Mouse (Mus musculus) embryonic facial prominence, embryonic 12.5 days (tissue): ENCODE data around the gene Cpvl. TPM values are rescaled to one million over a fixed set of nuclear protein-coding genes. Genes with fewer than 3 reads are reported as not detected.

ENCODE experiments used
- ATAC-seq: fragments of 200-750 bp; cut with Nextera tagmentation; 2 replicates; pipeline ENCODE4 v1.8.0; 2017; ENCODE audit not compliant: insufficient number of reproducible peaks, insufficient read depth, low FRiP score, low TSS enrichment
- H3K27ac ChIP-seq: fragments of 300-500 bp; sonication (generic); 2 replicates; pipeline ENCODE4 v1.5.1; 2016; ENCODE audit warnings: mild to moderate bottlenecking
- H3K27me3 ChIP-seq: fragments of 300-500 bp; sonication (generic); 2 replicates; pipeline ENCODE4 v1.6.1; 2016; ENCODE audit warnings: mild to moderate bottlenecking, moderate library complexity
- H3K36me3 ChIP-seq: fragments of 300-500 bp; sonication (generic); 2 replicates; pipeline ENCODE4 v1.6.1; 2016; ENCODE audit warnings: mild to moderate bottlenecking
- H3K4me1 ChIP-seq: fragments of 300-500 bp; sonication (generic); 2 replicates; pipeline ENCODE4 v1.6.1; 2016
- H3K4me2 ChIP-seq: fragments of 300-500 bp; sonication (generic); replicated peaks from 2 replicates; pipeline ENCODE4 v1.6.1; 2016; ENCODE audit warnings: mild to moderate bottlenecking, moderate library complexity
- H3K4me3 ChIP-seq: fragments of 300-500 bp; sonication (generic); 2 replicates; pipeline ENCODE4 v1.5.1; 2016; ENCODE audit warnings: mild to moderate bottlenecking
- H3K9ac ChIP-seq: fragments of 300-500 bp; sonication (generic); 2 replicates; pipeline ENCODE4 v1.6.1; 2016; ENCODE audit warnings: mild to moderate bottlenecking, moderate library complexity
- H3K9me3 ChIP-seq: fragments of 300-500 bp; sonication (generic); 2 replicates; pipeline ENCODE4 v1.6.1; 2016; ENCODE audit warnings: mild to moderate bottlenecking, moderate library complexity
- WGBS: fragments of 180-500 bp; shearing (Covaris S2); methylation state at CpG from one replicate; pipeline ENCODE4 v1.1.7; 2016; 5-methylcytosine and 5-hydroxymethylcytosine counted together
- polyA plus RNA-seq: library from polyadenylated mRNA; unstranded; fragments of >200 nt; fragmentation: Nextera tagmentation; extraction: Ambion mirVana; gene quantifications from 2 replicates; pipeline ENCODE4 v1.2.1, GENCODE M21; 2016

Gene Cpvl
- not detected in 2 replicates for polyA plus RNA-seq

GRCm38 (mm10) chr6:53978571-53978970, at the start of gene Cpvl:
Gene Cpvl, minus strand, starts transcription at chr6:53978671.
- H3K9me3 ChIP-seq: no peaks in the 10 kb centered on the region
- no peak within 1 kb of the TSS for H3K9ac ChIP-seq
- WGBS: 85% methylated on average over 5 of the region's 5 CpGs
- H3K4me3 ChIP-seq: no peak within 1 kb of the TSS
- H3K27me3 ChIP-seq: 0 out of 2 replicates have a peak, but pooled peaks cover 3% of the 10 kb centered on the region
- no peaks in the 10 kb centered on the region for H3K36me3 ChIP-seq
- H3K27ac ChIP-seq: no peak within 1 kb of the TSS
- no peak for ATAC-seq
- no peak within 1 kb of the TSS for H3K4me2 ChIP-seq
- peaks cover 14% of the 10 kb centered on the region for H3K4me1 ChIP-seq

DNA sequence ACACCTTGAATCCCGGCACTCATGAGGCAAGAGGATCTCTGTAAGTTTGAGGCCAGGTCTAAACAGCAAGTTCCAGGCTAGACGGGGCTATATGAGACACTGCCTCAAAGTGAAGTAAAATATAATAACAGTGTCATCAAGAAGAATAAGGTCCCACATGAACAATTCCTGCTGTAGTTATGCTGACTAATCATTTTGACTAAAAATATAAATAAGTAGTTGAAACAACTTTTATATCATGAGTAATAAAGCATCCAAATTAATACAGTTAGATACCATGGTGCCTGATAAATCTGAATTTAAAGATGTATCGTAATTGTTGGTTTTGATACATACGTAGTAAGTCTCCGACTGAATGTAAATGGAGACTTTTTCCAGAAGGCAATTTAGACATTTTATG, 45.4 kb upstream of the Cpvl start:
- H3K36me3 ChIP-seq: no peaks in the 10 kb centered on the region
- no peak overlapping the region for H3K9ac ChIP-seq
- H3K4me2 ChIP-seq: no peak overlapping the region
- H3K4me3 ChIP-seq: no peak overlapping the region
- no peak for ATAC-seq
- H3K27ac ChIP-seq: no peak overlapping the region
- no peaks in the 10 kb centered on the region for H3K4me1 ChIP-seq
- no peaks in the 10 kb centered on the region for H3K27me3 ChIP-seq
- 89% methylated on average over 5 of the region's 5 CpGs for WGBS
- H3K9me3 ChIP-seq: no peaks in the 10 kb centered on the region

- Histone ChIP-seq H3K4me1 (no peaks in the 10 kb centered on the region), H3K36me3 (no peaks in the 10 kb centered on the region), H3K4me2 (no peak overlapping the region), H3K9me3 (no peaks in the 10 kb centered on the region), H3K9ac (no peak overlapping the region), H3K27ac (no peak overlapping the region), H3K27me3 (no peaks in the 10 kb centered on the region), H3K4me3 (no peak overlapping the region)
- no peak for ATAC-seq
- WGBS: 55% methylated on average over 15 of the region's 15 CpGs
Observed at GRCm38 (mm10) chr6:54021123-54021789, 42.8 kb upstream of the Cpvl start.

DNA sequence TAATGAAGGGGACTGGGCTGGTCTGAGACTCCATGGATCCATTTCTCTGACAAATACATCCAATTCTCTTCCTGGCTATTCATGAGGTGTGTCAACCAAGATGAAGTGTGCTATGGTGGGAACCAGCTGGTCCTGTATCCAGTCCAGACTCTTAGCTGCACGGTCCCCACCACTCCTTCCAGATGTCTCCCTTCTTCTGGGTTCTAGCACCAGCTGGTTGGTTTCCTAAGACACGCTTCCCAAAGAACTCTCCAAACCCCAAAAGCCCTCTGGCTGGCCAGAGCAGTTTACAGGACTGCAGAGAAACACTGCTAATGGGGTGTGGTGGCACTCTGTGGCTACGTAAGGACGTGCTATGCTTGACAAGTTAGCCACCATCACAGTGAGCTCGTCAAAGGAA, 40.4 kb upstream of the Cpvl start:
- no peak for ATAC-seq
- Histone ChIP-seq H3K27ac (no peak overlapping the region), H3K4me1 (no peaks in the 10 kb centered on the region), H3K9me3 (no peaks in the 10 kb centered on the region), H3K4me3 (no peak overlapping the region), H3K9ac (no peak overlapping the region), H3K36me3 (no peaks in the 10 kb centered on the region), H3K4me2 (no peak overlapping the region), H3K27me3 (no peaks in the 10 kb centered on the region)
- WGBS: 85% methylated on average over 5 of the region's 5 CpGs

DNA sequence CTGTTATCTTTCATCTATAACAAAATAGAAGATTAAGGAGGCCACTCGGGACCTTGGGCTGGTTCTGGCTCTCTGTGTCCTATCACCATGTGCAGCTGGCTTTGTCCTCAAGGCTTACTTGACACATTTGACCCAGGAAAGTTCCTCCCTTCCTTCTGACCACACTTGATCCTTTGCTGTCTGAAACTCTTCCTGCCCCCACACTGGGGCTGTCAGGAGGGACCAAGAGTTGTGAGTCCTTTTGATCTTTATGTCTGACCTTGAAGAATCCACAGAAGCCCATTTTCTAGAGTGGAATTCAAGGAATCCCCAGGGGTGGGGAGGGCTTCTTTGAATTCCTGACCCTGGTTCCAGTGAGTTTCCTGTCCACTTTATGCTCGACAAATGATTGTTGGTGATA, 39.6 kb upstream of the Cpvl start:
- no peaks in the 10 kb centered on the region for H3K27me3 ChIP-seq
- 44% methylated on average over 2 of the region's 2 CpGs for WGBS
- no peak for ATAC-seq

DNA sequence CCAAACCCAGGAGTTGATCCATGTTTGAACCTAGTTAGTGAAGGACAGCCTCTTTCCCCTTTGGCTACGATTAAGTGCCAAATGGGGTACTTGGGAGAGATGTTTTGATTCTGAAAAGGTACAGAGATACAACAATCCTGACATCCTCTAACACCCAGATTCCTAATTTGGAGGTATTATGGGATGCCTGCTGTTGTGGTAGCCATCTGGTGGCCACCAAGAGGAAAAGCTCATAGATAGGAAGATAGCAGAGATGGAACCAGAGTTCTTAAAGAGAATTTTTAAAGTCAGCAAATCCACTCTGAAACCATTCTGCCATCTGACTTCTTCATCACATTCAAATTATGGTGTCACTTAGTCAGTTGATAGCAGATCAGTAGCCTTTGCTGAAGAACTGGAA, 33.7 kb upstream of the Cpvl start:
- H3K36me3 ChIP-seq: no peaks in the 10 kb centered on the region
- H3K27me3 ChIP-seq: no peaks in the 10 kb centered on the region
- no peak overlapping the region for H3K4me2 ChIP-seq
- H3K9ac ChIP-seq: no peak overlapping the region
- no peak overlapping the region for H3K4me3 ChIP-seq
- H3K4me1 ChIP-seq: peaks cover 10% of the 10 kb centered on the region
- no peak for ATAC-seq
- no peak overlapping the region for H3K27ac ChIP-seq
- WGBS: 88% methylated on average over 1 of the region's 1 CpGs
- H3K9me3 ChIP-seq: no peaks in the 10 kb centered on the region

More for the DNA sequence above, 39.6 kb upstream of the Cpvl start:
- Histone ChIP-seq H3K36me3 (no peaks in the 10 kb centered on the region), H3K9ac (no peak overlapping the region), H3K9me3 (no peaks in the 10 kb centered on the region), H3K4me1 (no peaks in the 10 kb centered on the region), H3K4me3 (no peak overlapping the region), H3K4me2 (no peak overlapping the region), H3K27ac (no peak overlapping the region)

DNA sequence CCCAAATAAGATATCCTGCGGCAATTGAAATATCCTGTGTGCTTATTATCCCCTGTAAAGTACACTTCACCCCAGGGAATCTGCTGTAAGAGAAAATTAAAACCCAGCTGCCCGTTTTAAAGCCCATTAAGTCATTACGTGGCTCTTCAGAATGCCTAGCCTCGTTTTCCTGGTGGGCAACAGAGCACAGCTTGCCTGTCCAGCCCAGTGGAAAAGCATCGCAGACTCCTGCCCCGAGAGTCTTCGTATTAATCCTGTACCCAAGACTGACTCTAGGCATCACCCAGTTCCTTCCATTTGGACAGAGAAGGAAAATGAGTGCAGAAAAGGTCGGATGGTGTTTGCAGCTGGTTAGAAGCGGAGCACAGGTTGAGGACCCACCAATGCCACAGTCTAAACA, 31.9 kb upstream of the Cpvl start:
- no peak for ATAC-seq
- Histone ChIP-seq H3K9me3 (no peaks in the 10 kb centered on the region), H3K27ac (no peak overlapping the region), H3K4me1 (peaks cover 10% of the 10 kb centered on the region), H3K4me3 (no peak overlapping the region), H3K36me3 (no peaks in the 10 kb centered on the region), H3K4me2 (no peak overlapping the region), H3K9ac (no peak overlapping the region), H3K27me3 (no peaks in the 10 kb centered on the region)
- 55% methylated on average over 9 of the region's 9 CpGs for WGBS

GRCm38 (mm10) chr6:54009293-54009692, 30.8 kb upstream of the Cpvl start:
- peaks cover 10% of the 10 kb centered on the region for H3K4me1 ChIP-seq
- ATAC-seq: no peak
- no peak overlapping the region for H3K4me3 ChIP-seq
- H3K27ac ChIP-seq: no peak overlapping the region
- H3K4me2 ChIP-seq: no peak overlapping the region
- no peak overlapping the region for H3K9ac ChIP-seq
- H3K27me3 ChIP-seq: no peaks in the 10 kb centered on the region
- no peaks in the 10 kb centered on the region for H3K9me3 ChIP-seq
- WGBS: 35% methylated on average over 4 of the region's 4 CpGs
- H3K36me3 ChIP-seq: no peaks in the 10 kb centered on the region

DNA sequence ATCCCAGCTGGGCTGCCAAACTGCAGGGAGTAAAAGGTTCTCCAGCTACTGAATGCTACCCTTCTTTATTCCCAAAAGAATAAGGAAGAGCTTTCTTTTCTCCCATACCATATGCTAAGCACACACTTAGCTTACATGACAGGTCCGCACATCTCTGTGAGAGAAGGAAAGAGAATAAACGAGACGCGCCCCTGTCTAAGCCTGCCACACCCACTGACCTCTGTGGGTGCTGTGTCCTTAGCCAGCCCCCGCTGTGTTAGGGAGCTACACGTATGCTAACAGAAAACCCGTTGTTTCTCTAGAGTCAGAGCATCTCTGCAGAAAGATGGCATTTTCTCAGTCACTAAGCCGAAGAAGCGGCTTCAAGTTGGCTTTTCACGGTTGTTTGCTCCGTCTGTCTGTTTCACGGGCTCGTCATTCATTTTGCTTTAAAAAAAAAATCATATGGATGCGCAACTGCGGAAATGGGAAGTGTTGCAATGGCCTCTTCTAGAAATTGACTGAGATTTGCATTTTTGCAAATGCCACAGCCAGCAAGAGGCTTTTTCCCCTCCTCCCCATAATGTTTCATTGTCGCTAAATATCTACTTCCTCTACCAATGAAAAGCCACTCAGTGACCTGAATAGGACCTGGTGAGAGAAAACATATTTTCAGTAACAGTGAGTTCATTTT, 30.1 kb upstream of the Cpvl start:
- WGBS: 70% methylated on average over 16 of the region's 16 CpGs
- no peak for ATAC-seq
- no peaks in the 10 kb centered on the region for H3K36me3 ChIP-seq
- H3K9me3 ChIP-seq: no peaks in the 10 kb centered on the region
- no peak overlapping the region for H3K27ac ChIP-seq
- no peak overlapping the region for H3K9ac ChIP-seq
- peaks cover 10% of the 10 kb centered on the region for H3K4me1 ChIP-seq
- no peak overlapping the region for H3K4me3 ChIP-seq
- 0 out of 2 replicates have a peak overlapping the region, but pooled peaks have one; percentile 3 for H3K4me2 ChIP-seq
- no peaks in the 10 kb centered on the region for H3K27me3 ChIP-seq

DNA sequence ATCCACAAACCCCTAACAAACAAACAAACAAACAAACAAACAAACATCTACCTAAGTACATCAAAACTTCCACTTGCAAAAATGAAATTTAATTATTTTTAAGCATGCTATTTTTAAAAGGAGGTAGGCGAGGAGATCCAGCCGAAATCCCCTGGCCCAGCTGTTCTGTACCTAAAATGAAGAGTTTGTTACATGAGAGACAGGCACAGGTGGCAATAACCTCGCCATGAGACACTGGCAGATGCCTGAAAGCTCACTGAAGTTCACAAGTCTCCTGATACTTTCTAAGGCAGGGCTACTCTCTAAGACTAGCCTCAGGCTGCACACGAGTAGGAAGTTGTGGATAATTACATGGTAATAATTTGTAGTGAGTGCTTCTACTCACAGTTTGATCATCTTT, 26.8 kb upstream of the Cpvl start:
- Histone ChIP-seq H3K36me3 (no peaks in the 10 kb centered on the region), H3K9ac (no peak overlapping the region), H3K27me3 (no peaks in the 10 kb centered on the region), H3K27ac (no peak overlapping the region), H3K4me3 (no peak overlapping the region), H3K4me1 (peaks cover 10% of the 10 kb centered on the region), H3K9me3 (no peaks in the 10 kb centered on the region), H3K4me2 (no peak overlapping the region)
- ATAC-seq: no peak
- 60% methylated on average over 4 of the region's 4 CpGs for WGBS

DNA sequence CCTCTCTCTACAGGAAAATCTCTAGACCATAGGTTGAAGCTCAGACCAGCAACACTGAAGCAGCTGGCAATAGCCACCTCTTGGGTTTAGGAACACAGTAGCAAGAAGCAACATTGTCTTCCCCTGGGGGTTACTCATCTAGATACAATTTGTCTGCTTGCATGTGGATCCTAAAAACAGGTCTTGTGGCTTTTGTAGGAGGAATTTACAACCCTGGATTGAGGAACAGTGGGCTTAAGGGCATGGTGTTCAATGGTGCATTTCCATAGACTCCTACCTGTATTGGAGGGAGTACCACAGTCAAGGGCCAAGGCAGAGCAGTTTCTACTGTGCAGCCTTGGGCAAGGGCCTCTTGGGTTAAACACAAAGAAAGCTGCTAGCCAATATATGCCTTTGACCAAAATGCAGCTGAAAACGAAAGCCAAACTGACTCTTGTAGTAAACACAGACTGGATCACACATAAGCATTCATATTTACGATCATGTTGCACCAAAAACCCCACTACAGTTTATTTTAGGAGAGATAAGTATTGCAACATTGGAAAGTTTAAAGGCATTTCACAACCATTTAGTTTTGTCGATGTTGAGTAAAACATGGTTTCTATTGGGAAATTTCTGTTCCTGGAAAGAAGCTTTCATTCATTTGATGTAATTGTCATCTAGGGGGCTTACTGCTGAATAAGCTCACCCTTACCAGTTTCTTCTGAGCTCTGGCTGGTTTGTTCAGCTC, 17.9 kb upstream of the Cpvl start:
- H3K4me1 ChIP-seq: no peaks in the 10 kb centered on the region
- ATAC-seq: no peak
- H3K4me2 ChIP-seq: no peak overlapping the region
- 96% methylated on average over 3 of the region's 3 CpGs for WGBS
- H3K4me3 ChIP-seq: no peak overlapping the region
- no peaks in the 10 kb centered on the region for H3K36me3 ChIP-seq
- H3K27me3 ChIP-seq: no peaks in the 10 kb centered on the region
- no peak overlapping the region for H3K9ac ChIP-seq
- H3K27ac ChIP-seq: no peak overlapping the region
- H3K9me3 ChIP-seq: 0 out of 2 replicates have a peak, but pooled peaks cover 5% of the 10 kb centered on the region

DNA sequence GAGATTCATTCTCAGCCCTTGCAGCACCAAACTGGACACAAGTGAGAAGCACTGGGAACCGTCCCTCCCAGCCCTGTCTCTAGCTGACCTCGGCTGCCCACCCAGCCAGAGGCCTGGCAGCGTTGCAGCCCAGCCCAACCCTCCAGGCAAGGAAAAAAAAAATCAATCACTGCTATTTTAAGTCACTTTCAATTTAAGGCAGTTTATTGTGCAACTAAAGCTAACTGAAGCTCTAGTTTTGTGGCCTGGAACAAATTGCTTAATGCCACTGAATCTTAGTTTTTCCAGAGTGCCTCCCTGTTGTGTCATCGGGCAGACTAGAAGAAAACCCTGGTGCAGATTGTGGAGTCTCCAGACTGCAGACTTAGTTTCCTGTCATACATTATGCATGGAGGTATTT, 17.0 kb upstream of the Cpvl start:
- H3K27me3 ChIP-seq: no peaks in the 10 kb centered on the region
- WGBS: 46% methylated on average over 4 of the region's 4 CpGs
- H3K4me1 ChIP-seq: no peaks in the 10 kb centered on the region
- H3K36me3 ChIP-seq: no peaks in the 10 kb centered on the region
- no peak overlapping the region for H3K4me2 ChIP-seq
- 0 out of 2 replicates have a peak overlapping the region, but pooled peaks have one; percentile 46 for H3K27ac ChIP-seq
- no peak for ATAC-seq
- H3K4me3 ChIP-seq: no peak overlapping the region
- H3K9me3 ChIP-seq: 0 out of 2 replicates have a peak, but pooled peaks cover 5% of the 10 kb centered on the region
- H3K9ac ChIP-seq: no peak overlapping the region
